Mouse (Mus musculus) liver, adult (tissue): ENCODE data around the gene Ext2.

ENCODE experiments used
- GATA4 ChIP-seq: IDR thresholded peaks from 2 replicates; pipeline ENCODE4 v1.6.1; 2014; ENCODE audit warnings: mild to moderate bottlenecking, low read length; ENCODE audit not compliant: insufficient replicate concordance

Ext2 gene

GRCm38 (mm10) chr2:93729585-93729984 is 92.8 kb downstream of the Ext2 start:
- no peak for TF ChIP-seq GATA4

GRCm38 (mm10) chr2:93723138-93723744 is 99.1 kb downstream of the Ext2 start:
- no peak for TF ChIP-seq GATA4

- no peak for TF ChIP-seq GATA4
Measured at GRCm38 (mm10) chr2:93720956-93721355, 101.4 kb downstream of the Ext2 start.

- no peak for TF ChIP-seq GATA4
Measured at GRCm38 (mm10) chr2:93719792-93720675, 102.3 kb downstream of the Ext2 start.

GRCm38 (mm10) chr2:93713267-93713666 is 109.1 kb downstream of the Ext2 start:
- no peak for TF ChIP-seq GATA4

- TF ChIP-seq GATA4 = no peak
Measured at GRCm38 (mm10) chr2:93711460-93711859, 110.9 kb downstream of the Ext2 start.

- TF ChIP-seq GATA4 = no peak
Measured at GRCm38 (mm10) chr2:93709696-93710095, 112.7 kb downstream of the Ext2 start.

- TF ChIP-seq GATA4 = no peak
Measured at GRCm38 (mm10) chr2:93709241-93709640, 113.1 kb downstream of the Ext2 start.

- no peak for TF ChIP-seq GATA4
Measured at GRCm38 (mm10) chr2:93706825-93707224, 115.5 kb downstream of the Ext2 start.

- no peak for TF ChIP-seq GATA4
Measured at GRCm38 (mm10) chr2:93706407-93706806, 116.0 kb downstream of the Ext2 start.

- TF ChIP-seq GATA4 = no peak
Measured at GRCm38 (mm10) chr2:93704195-93704594, 118.2 kb downstream of the Ext2 start.

GRCm38 (mm10) chr2:93702936-93703926 is 119.1 kb downstream of the Ext2 start:
- TF ChIP-seq GATA4 = no peak

- no peak for TF ChIP-seq GATA4
Measured at GRCm38 (mm10) chr2:93699346-93699745, 123.0 kb downstream of the Ext2 start.

GRCm38 (mm10) chr2:93696181-93696641 is 126.2 kb downstream of the Ext2 start:
- TF ChIP-seq GATA4 = no peak

- TF ChIP-seq GATA4 = no peak
Measured at GRCm38 (mm10) chr2:93693101-93693500, 129.3 kb downstream of the Ext2 start.
